Mouse (Mus musculus): ENCODE measurements around the gene Ip6k3. TPM values are rescaled to one million over a fixed set of nuclear protein-coding genes. Genes with fewer than 3 reads are reported as not detected.

Ip6k3 gene
- total and polyA plus RNA-seq, 2 experiments: not detected

- 85% methylated on average over 9 of the region's 9 CpGs for WGBS
- TF ChIP-seq POLR2A (IDR thresholded peaks at IDR 0.05; ENCODE audit: extremely low read depth, insufficient read depth, low read length) (no peak), CTCF (IDR thresholded peaks at IDR 0.05; ENCODE audit: low read depth, low read length) (no peak)
- no peak overlapping the region for H3K9ac ChIP-seq (ENCODE audit: low read depth, low read length)
- no peaks in the 10 kb centered on the region for H3K79me2 ChIP-seq (ENCODE audit: control insufficient read depth, insufficient read depth, low read length)
- no peak for DNase-seq (ENCODE audit: extremely low read depth, low read depth, low spot score)
- peaks cover 14% of the 10 kb centered on the region for H3K36me3 ChIP-seq (ENCODE audit: control insufficient read depth, insufficient read depth, low read length)
- H3K4me3 ChIP-seq (ENCODE audit: insufficient read depth, low read depth, low read length): no peak overlapping the region
- H3K4me1 ChIP-seq (ENCODE audit: control insufficient read depth, insufficient read depth, low read length): no peaks in the 10 kb centered on the region
- no peaks in the 10 kb centered on the region for H3K27me3 ChIP-seq (ENCODE audit: control insufficient read depth, insufficient read depth, low read length)
- H3K27ac ChIP-seq (replicated peaks; ENCODE audit: insufficient read depth, low read depth, low read length): no peak overlapping the region
These were observed 28.6 kb upstream of the Ip6k3 start for GRCm38 (mm10) chr17:27196206-27196605.

- WGBS: 83% methylated on average over 20 of the region's 20 CpGs
- DNase-seq (ENCODE audit: extremely low read depth, low read depth, low spot score): no peak
- TF ChIP-seq CTCF (IDR thresholded peaks at IDR 0.05; ENCODE audit: low read depth, low read length): no peak
- TF ChIP-seq POLR2A (IDR thresholded peaks at IDR 0.05; ENCODE audit: extremely low read depth, insufficient read depth, low read length): no peak
- Histone ChIP-seq H3K27ac (replicated peaks; ENCODE audit: insufficient read depth, low read depth, low read length) (no peak overlapping the region), H3K27me3 (ENCODE audit: control insufficient read depth, insufficient read depth, low read length) (no peaks in the 10 kb centered on the region), H3K9ac (ENCODE audit: low read depth, low read length) (no peak overlapping the region), H3K4me3 (ENCODE audit: insufficient read depth, low read depth, low read length) (no peak overlapping the region), H3K36me3 (ENCODE audit: control insufficient read depth, insufficient read depth, low read length) (peaks cover 13% of the 10 kb centered on the region), H3K4me1 (ENCODE audit: control insufficient read depth, insufficient read depth, low read length) (no peaks in the 10 kb centered on the region), H3K79me2 (ENCODE audit: control insufficient read depth, insufficient read depth, low read length) (no peaks in the 10 kb centered on the region)
These were observed 26.9 kb upstream of the Ip6k3 start for GRCm38 (mm10) chr17:27194258-27195185.

GRCm38 (mm10) chr17:27191804-27192203 is 24.2 kb upstream of the Ip6k3 start:
- Histone ChIP-seq H3K27me3 (ENCODE audit: control insufficient read depth, insufficient read depth, low read length) (no peaks in the 10 kb centered on the region), H3K79me2 (ENCODE audit: control insufficient read depth, insufficient read depth, low read length) (no peaks in the 10 kb centered on the region), H3K4me1 (ENCODE audit: control insufficient read depth, insufficient read depth, low read length) (no peaks in the 10 kb centered on the region), H3K4me3 (ENCODE audit: insufficient read depth, low read depth, low read length) (no peak overlapping the region), H3K27ac (replicated peaks; ENCODE audit: insufficient read depth, low read depth, low read length) (no peak overlapping the region), H3K36me3 (ENCODE audit: control insufficient read depth, insufficient read depth, low read length) (peaks cover 6% of the 10 kb centered on the region; the same call in 1 of the 2 replicates), H3K9ac (ENCODE audit: low read depth, low read length) (no peak overlapping the region)
- DNase-seq (ENCODE audit: extremely low read depth, low read depth, low spot score): no peak
- 71% methylated on average over 5 of the region's 5 CpGs for WGBS
- TF ChIP-seq POLR2A (IDR thresholded peaks at IDR 0.05; ENCODE audit: extremely low read depth, insufficient read depth, low read length): no peak

DNA sequence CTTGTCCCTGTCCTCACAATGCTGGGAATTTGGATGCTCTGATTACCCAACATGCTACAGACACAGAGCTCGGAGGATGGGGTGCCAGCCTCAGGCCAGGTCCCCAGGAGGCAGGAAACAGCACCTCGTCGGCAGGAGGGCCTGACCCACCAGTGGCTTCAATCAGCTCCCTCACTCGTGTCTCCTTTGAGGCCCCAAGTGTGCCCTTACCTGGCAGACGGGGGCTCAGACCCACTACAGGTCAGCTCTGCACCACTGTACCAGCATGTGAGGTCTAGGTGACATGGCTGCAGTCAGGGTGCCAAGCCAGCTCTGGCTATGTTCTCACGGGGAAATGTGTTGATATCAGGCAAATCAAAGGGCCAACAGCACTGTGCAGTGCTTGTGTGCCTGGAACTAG is 23.6 kb upstream of the Ip6k3 start:
- no peak for DNase-seq (ENCODE audit: extremely low read depth, low read depth, low spot score)
- no peak overlapping the region for H3K4me3 ChIP-seq (ENCODE audit: insufficient read depth, low read depth, low read length)
- H3K9ac ChIP-seq (ENCODE audit: low read depth, low read length): no peak overlapping the region
- H3K27ac ChIP-seq (replicated peaks; ENCODE audit: insufficient read depth, low read depth, low read length): no peak overlapping the region
- peaks cover 6% of the 10 kb centered on the region; the same call in 1 of the 2 replicates for H3K36me3 ChIP-seq (ENCODE audit: control insufficient read depth, insufficient read depth, low read length)
- H3K27me3 ChIP-seq (ENCODE audit: control insufficient read depth, insufficient read depth, low read length): no peaks in the 10 kb centered on the region
- no peaks in the 10 kb centered on the region for H3K4me1 ChIP-seq (ENCODE audit: control insufficient read depth, insufficient read depth, low read length)
- H3K79me2 ChIP-seq (ENCODE audit: control insufficient read depth, insufficient read depth, low read length): no peaks in the 10 kb centered on the region
- WGBS: 73% methylated on average over 6 of the region's 6 CpGs
- TF ChIP-seq CTCF (IDR thresholded peaks at IDR 0.05; ENCODE audit: low read depth, low read length) (no peak), POLR2A (IDR thresholded peaks at IDR 0.05; ENCODE audit: extremely low read depth, insufficient read depth, low read length) (no peak)

DNA sequence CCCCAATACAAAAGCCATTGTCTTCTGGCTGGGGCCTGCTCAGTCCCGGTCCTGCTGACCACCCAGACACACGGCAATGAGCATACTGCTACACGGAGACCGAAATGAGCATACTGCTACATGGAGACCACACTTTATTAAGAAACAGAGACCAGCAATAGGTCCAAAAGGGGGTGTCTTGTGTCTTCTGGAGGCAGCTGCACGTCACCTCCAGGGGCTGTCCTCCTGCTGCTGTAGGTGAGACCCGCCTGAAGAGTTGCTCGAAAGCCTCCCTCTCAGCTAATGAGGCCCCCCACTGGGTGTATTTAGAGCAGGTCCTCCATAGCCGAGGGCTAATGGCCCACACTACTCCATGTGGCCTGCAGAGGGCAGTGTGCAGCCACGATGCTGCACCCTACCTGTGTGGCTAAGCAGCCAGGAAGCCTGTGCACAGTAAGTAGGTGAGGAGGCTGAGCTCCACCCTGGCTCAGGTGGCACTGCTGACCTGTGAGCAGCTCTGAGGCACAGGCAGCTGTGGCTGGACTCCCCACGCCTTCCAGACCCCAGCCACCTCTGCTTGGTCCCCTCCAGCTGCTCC is 22.1 kb upstream of the Ip6k3 start:
- Histone ChIP-seq H3K36me3 (ENCODE audit: control insufficient read depth, insufficient read depth, low read length) (peaks cover 2% of the 10 kb centered on the region; the same call in 1 of the 2 replicates), H3K79me2 (ENCODE audit: control insufficient read depth, insufficient read depth, low read length) (no peaks in the 10 kb centered on the region), H3K27ac (replicated peaks; ENCODE audit: insufficient read depth, low read depth, low read length) (no peak overlapping the region), H3K27me3 (ENCODE audit: control insufficient read depth, insufficient read depth, low read length) (no peaks in the 10 kb centered on the region), H3K4me3 (ENCODE audit: insufficient read depth, low read depth, low read length) (no peak overlapping the region), H3K9ac (ENCODE audit: low read depth, low read length) (no peak overlapping the region), H3K4me1 (ENCODE audit: control insufficient read depth, insufficient read depth, low read length) (no peaks in the 10 kb centered on the region)
- DNase-seq (ENCODE audit: extremely low read depth, low read depth, low spot score): peak; percentile 26
- TF ChIP-seq CTCF (IDR thresholded peaks at IDR 0.05; ENCODE audit: low read depth, low read length) (peak; percentile 99), POLR2A (IDR thresholded peaks at IDR 0.05; ENCODE audit: extremely low read depth, insufficient read depth, low read length) (no peak)
- WGBS: 62% methylated on average over 10 of the region's 10 CpGs

DNA sequence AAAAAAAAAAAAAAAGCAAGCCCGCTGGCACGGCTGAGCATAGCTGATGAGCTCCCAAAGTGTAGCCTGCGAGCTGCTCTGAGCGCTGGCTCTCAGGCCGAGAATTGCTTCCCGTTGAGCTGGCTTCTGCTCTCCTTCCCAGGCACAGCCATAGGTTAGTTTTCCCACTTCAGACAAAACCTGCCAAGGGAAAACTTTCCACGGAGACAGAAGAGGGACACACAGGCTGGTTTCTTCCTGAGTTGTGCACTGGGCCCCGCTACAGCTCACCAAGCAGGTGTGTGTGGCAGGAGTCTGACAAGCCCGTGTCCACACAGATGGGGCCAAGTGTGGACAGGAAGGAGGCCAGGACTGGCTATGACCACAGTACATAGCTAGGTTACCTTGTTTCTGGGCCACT is 21.3 kb upstream of the Ip6k3 start:
- H3K9ac ChIP-seq (ENCODE audit: low read depth, low read length): no peak overlapping the region
- peaks cover 2% of the 10 kb centered on the region; the same call in 1 of the 2 replicates for H3K36me3 ChIP-seq (ENCODE audit: control insufficient read depth, insufficient read depth, low read length)
- no peaks in the 10 kb centered on the region for H3K27me3 ChIP-seq (ENCODE audit: control insufficient read depth, insufficient read depth, low read length)
- H3K79me2 ChIP-seq (ENCODE audit: control insufficient read depth, insufficient read depth, low read length): no peaks in the 10 kb centered on the region
- no peak overlapping the region for H3K27ac ChIP-seq (replicated peaks; ENCODE audit: insufficient read depth, low read depth, low read length)
- DNase-seq (ENCODE audit: extremely low read depth, low read depth, low spot score): no peak
- H3K4me1 ChIP-seq (ENCODE audit: control insufficient read depth, insufficient read depth, low read length): no peaks in the 10 kb centered on the region
- no peak for TF ChIP-seq POLR2A (IDR thresholded peaks at IDR 0.05; ENCODE audit: extremely low read depth, insufficient read depth, low read length)
- no peak for TF ChIP-seq CTCF (IDR thresholded peaks at IDR 0.05; ENCODE audit: low read depth, low read length)
- H3K4me3 ChIP-seq (ENCODE audit: insufficient read depth, low read depth, low read length): no peak overlapping the region
- WGBS: 83% methylated on average over 9 of the region's 9 CpGs
